Mouse (Mus musculus): ENCODE results near the gene Msrb1. TPM values are rescaled to one million over a fixed set of nuclear protein-coding genes. Genes with fewer than 3 reads are reported as not detected.

Msrb1 gene
- total RNA-seq, 2 experiments from 2014 or later, result 164 to 180 TPM

DNA sequence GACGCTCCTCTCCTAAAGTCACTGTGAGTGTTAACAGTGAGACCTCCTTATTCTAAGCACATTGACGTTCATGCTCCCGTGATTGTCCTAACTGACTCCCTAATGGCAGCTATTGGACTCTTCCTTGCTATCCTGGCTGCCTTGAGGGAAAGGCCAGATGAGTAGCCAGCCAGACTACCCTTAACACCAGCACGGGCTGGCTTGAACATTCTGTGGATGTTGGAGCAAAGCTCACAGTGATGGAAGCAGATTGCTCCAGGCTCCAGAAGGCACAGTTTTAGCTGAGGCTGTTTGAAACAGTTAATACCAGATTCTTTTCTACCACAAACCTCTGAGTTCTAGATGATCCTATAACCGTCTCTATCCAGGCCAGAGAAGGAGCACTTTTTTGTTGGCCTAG, 7.5 kb downstream of the Msrb1 start:
- DNase-seq, result no peak

DNA sequence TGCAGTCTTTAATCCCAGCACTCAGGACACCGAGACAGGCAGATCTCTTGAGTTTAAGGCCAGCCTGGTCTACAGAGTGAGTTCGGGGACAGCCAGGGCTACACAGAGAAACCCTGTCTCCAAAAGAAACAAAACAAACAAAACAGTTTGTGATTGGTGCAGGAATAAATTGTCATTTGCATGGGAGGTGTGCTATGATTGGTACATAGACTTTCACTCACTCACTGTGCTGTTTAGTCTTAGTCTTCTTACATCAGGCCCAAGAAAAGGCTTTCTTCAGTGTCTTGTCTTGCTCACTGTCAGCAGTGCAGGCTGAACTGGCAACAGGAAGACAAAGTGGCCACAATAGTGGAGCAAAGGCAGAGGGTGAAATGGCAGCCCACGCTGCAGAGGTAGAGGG, 7.9 kb downstream of the Msrb1 start:
- no peak for DNase-seq

DNA sequence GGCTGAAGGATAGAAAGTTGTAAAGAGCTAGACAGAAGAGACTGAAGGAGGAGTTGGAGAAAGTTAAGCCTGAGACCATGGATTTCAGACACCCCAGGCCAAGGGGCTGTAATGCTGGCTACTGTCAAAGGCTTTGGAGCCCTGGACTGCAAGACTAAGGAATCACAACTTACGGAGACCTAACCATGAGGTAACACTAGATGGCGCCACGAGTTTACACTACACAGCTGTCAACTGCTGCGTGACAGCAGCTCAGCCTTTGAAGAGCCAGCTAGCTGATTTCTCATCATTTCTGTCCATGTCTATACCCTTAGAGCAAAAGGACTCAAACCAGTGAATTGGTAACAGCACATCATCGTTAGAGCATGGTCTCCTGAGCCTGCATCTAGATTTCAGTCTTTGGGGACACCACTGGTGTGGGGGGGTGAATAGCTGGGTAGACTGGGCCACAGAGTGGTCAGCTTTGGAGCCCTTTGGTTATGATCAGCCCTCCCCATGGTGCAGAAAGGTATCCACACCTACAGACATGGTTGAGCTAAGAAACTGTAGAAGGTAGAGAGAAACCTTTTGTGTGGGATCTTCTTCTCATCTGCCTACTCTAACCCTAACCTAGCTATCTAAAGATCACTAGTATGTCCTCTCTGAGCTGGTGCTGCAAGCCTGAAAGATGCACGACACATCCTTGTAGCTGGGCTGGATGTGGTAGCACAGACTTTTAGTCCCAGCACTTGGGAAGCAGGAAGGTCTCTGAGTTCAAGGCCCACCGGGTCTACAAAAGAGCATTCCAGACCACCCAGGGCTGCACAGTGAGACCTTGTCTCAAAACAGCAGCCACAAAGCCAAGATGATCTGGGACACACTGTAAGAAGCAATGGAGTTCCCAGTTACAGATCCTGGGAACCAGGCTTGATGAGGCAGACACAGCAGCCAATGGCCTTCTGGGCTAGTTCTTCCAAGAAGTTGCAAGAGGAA, 9.4 kb downstream of the Msrb1 start:
- DNase-seq, result peak; percentile 63

DNA sequence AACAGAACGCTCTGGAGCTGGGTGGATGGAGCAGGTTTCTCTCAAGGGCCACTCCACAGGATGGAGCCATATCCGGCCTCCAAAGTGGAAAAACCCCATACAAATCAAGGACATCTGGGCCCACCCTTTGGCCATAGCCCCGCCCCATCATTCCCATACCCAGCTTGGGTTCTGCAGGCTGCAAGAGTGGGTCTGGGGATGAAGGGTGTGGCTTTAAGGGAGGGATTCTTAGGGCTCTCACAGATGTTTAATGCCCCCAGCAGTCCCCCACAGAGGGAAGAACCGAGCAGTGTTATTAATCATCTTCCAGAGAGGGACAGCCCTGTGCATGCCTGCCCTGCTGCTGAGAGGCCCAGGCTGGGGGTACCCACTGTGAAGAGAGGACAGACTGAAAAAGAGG, 10.5 kb downstream of the Msrb1 start:
- DNase-seq, result no peak

DNA sequence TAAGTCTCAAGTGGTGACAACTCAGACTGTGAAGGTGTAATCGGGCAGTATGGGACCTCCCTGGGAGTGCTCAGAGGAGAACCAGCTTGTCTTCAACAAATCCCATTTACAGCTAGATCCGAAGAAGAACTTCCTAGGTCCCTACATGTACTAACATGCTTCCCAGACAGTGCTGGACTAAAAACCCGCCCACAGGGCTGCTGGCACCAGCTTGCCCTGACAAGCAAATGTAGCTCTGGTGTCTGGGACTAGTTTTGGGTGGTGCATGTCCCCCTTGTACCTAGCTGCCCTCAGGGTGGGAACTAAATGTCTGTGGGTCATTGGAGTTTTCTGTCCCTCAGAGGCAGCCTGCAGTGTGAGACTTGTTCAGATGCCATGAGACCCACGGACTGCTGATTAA, 15.1 kb downstream of the Msrb1 start:
- no peak for DNase-seq

DNA sequence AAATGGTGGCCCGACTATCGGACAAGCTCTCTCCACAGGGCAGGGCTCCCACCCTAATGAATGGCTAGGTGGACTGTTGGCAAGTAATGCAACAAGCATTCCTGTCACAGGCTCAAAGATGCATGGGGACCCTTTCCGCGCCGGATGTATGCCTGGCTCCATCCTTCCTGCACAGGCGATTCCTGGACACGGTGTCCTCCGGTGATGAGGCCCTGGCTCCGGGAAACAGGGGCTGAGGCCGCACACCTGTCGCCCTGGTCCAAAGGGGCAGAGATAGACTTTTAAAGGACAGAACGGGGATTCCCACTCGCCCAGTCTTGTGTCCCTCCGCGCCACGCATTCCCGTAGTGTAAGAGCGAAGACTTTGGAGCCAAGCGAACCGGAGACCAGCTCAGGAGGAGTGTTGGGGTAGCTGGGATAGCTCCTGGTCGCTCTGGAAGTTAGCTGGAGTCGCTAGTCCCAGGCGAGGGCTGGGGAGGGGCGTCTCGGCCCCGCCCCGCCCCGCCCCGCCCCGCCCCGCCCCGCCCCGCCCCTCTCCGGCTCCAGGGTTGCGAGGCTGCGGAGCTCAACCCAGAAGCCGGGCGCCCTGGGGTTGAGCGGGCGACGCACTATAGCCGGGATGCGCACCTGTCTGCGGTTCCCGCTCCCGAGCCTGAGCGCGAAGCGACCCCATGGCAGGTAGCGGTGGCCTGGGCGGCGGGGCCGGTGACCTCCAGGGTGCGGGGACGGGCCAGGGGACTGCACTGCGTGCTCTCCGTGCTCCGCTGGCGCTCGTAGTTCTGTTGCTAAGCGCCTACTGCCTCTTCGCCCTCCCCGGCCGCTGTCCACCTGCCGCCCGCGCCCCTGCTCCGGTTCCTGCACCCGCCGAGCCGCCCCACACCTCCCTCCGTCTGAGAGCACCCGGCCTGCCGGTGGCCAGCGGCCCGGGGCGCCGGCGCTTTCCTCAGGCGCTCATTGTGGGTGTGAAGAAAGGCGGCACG, 16.3 kb downstream of the Msrb1 start, which contains the start of gene Hs3st6:
Gene Hs3st6, plus strand, starts transcription at position 574 of the 980 bp plus-strand sequence.
- DNase-seq, result no peak

DNA sequence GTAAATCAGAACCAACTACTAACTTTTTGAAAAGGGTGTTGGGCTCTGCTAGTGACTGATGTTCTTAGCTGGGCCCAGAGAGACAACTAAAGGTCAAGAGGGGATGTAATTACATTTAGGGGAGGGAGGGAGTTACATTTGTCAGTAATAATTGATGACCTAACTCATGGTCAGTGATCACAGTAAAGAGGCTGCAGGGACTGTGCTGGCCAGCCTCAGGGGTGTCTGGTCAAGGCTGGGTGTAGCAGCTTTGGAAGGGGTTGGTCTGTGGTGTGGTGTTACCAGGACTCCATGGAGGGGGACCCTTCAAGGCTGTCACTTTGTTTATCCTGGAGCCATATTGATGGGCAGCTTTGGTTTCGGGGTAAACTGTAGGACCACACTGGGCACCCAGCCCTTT, 21.0 kb downstream of the Msrb1 start:
- no peak for DNase-seq

DNA sequence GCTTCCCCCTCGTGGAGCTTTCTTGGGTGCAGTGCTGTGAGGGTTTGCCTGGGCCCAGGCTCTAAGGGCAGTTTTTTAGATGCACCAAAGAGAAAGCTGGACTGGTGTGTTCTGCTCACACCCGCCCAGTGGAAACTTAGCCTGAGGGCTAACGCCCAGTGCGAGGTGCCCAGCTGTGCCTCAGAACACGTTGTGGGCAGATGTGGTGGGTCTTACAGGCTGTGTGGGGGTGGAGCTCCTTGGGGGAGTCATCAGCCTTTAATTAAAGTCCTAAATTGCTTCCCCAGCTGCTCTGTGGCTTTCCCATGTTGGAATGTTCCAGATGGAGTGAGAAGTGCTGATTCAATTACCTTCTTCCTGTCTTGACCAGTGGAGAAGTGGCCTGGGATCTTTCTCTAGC, 24.7 kb downstream of the Msrb1 start:
- DNase-seq, result no peak

DNA sequence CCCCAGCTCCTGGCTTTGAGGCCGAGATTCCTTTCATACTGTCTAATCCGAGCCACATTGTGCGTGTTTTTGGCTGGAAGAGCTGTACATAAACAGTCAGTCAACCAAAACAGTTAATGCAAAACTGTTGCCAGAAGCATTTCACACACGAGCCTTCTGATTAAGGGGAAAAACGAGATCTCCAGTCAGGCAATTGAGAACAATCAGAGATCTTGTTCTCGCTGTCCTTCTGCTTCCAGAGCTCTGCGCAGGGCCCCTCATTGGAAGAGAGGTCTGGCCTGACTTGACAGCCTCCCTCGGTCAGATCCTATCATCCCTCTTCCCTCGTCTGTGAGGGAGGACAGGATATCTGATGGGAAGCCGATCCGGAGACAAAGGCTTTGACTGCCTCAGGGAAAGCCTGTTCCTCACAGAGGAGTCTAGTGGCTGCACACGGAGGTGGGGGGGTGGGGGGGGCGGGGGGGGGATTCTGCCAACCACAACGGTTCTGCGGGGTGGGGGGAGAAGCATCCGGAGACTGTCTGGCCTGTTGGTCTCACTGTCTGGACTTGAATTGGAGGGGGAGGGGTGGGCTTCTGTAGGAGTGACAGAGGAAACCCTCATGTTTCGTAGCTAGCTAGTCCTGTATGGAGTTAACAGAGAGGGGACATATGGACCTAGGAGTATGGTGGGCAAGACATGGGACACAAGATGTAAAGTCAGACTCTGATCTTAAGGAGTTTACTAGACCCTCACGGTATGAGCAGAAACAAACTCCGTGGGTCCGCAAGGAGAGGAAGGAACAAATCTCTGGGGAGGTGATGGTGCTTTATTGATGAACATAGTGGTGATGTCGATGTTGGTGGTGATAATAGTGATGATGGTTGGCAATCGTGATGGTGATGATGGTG, 28.8 kb downstream of the Msrb1 start:
- no peak for DNase-seq

DNA sequence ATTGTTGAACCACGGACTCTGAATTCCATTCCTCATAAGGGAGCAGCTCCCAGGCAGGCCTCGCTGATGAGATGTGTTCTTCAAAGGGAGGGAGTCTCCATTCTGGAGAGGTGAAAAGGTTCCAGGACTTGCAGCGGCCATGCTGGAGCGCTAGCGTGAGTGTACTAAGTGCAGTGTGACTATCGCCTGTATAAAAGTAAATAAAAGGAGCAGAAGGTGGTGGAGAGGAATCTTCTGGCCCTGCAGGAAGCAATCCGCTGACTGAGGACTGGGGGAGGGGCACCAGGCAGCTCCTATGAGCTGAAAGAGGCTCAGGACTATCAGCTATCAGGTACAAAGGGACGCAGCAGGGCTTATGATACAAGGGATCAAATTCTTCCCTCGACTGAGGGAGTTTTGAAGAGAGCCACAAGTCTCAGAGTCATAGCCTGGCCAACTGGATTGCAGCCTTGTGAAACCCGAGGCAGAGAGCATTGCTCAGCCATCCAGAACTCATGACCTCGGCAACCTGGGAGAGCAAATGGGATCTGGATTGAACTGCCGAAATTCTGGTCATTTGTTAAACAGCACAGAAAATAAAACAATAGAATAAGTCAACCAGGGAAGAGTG, 29.9 kb downstream of the Msrb1 start:
- DNase-seq, result no peak

DNA sequence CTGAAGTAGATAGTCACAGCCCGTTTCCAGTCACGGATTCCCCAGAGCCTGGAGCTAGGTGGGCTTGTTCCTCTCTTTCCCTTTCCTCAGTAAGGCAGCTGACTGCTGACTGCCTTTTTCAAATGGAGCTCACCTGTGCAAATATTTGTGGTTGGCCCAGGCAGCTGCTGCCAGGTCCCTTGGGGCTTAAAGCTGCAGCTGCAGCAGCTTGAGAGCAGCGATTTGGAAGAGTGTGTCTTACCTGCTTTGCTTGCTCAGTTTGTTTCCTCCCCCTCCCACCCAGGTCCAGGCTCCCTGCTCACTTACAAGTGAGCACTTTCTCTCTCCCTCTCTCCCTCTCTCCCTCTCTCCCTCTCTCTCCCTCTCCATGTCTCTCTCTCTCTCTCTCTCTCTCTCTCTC, 32.7 kb downstream of the Msrb1 start:
- no peak for DNase-seq

DNA sequence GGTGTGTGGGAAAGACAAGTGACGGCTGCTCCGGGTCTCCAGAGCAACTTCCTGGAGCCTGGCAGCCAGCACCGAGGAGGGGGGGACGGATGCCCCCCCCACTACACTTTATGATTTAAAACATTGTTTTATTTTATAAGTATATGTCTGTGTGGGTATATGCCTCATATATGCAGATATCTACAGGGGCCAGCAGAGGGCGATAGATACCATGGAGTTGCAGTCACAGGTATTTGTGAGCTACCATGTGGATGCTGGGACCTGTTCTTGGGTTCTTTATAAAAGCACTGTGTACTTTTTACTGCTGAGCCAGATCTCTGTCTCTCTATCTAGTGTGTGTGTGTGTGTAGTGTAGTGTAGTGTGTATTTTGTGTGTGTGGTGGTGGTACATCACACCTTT, 36.8 kb downstream of the Msrb1 start:
- no peak for DNase-seq

DNA sequence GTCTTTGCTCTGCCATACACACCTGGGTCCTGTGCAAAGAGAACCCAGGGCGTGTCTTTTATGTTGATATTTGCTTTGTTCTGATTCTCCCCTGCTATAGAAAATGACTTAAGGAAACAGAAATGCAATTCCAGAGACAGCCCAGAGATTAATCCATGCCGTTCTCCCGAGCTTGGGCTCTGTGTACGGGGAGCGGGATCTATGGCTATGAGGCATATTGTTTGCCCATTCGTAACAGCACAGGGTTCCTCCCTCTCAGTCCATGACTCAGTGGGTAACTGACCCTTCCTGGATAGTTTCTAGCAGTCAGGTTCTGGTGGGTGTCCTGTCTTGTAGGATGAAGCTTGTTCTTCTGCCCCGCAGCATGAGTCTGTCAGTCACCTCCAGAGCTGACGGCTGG, 38.7 kb downstream of the Msrb1 start:
- DNase-seq, result no peak

DNA sequence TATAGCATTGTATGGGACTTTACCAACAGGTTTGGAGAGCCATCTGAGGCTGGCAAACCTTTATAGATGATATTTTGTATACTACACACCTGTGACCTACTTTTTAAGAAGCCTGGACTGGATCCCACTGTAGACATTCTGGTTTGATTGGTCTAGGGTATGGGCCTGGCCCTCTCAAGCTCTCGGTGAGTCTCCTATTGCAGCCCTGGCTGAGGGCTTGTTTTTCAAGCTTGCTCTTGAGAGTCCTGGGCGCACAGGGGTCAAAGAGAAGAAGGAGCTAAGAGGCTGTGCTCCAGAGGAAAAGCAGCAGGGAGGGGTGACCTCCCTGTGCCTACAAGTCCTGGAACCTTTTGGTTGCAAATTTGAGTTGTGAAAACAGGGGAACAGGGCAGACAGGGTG, 40.6 kb downstream of the Msrb1 start:
- no peak for DNase-seq

DNA sequence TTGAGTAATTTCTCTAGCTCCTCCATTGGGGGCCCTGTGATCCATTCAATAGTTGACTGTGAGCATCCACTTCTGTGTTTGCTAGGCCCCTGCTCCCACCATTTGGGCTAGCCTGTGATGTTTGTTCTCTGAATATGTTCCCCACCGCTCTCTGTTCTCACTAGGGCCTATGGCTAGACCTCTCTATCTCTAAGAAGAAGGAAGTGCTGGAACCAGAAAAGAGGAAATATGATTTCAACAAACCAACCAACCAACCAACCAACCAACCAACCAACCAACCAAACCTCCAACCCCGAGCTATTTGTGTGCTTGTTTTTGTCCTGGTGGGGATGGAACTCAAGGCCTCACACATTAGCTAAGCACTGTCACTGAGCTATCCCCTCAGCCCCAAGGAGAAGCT, 44.4 kb downstream of the Msrb1 start:
- DNase-seq, result no peak

DNA sequence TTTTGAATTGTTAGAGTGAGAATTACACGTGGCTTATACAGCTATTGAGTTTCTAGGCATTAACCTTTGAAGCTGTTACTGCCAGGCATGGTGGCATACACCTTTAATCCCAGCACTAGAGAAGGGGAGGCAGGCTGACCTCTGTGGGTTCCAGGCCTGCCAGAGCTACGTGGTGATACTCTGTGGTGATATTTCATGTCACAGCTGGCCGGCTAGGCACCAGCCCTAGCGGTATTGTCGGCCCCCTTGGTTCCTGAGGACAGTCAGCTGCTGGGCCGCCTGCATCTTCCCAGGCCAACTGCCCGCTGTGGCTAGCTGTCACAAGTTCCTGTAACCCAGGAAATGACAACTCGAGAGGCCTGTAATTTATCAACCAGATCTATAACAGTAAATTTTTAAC, 55.7 kb downstream of the Msrb1 start:
- no peak for DNase-seq

Other genes starting within 250 kb of the Msrb1 start
- under 1 TPM; 0.10 to 0.11 TPM for gene Caskin1, start 248.0 kb upstream of the Msrb1 start, total RNA-seq (2021)
- gene Traf7, start 208.7 kb upstream of the Msrb1 start, total RNA-seq (2021), result 10 to 100 TPM; 33.2 to 36.7 TPM
- under 1 TPM in 1 of 2 experiments, not detected in 1; 0.23 TPM for gene Rab26, start 202.4 kb upstream of the Msrb1 start, total RNA-seq (2021)
- gene Pkd1, start 186.8 kb upstream of the Msrb1 start, total RNA-seq (2021), result 10 to 100 TPM; 20.2 to 21.1 TPM
- gene Tsc2, start 104.0 kb upstream of the Msrb1 start, total RNA-seq (2021), result 10 to 100 TPM; 65.8 to 67.8 TPM
- 1 to 10 TPM; 2.6 to 4.2 TPM for gene Nthl1, start 104.0 kb upstream of the Msrb1 start, total RNA-seq (2021)
- gene Slc9a3r2, start 86.3 kb upstream of the Msrb1 start, total RNA-seq (2021), result 10 to 100 TPM; 36.6 to 41.8 TPM
- not detected for gene Npw, start 78.2 kb upstream of the Msrb1 start, total RNA-seq (2021)
- gene Zfp598, start 67.0 kb upstream of the Msrb1 start, total RNA-seq (2021), result 10 to 100 TPM; 17.7 to 20.2 TPM
- gene Syngr3, start 46.7 kb upstream of the Msrb1 start, total RNA-seq (2021), result not detected
- gene Gfer, start 40.5 kb upstream of the Msrb1 start, total RNA-seq (2021), result 10 to 100 TPM; 24.1 to 30.1 TPM
- gene Noxo1, start 40.4 kb upstream of the Msrb1 start, total RNA-seq (2021), result under 1 TPM; 0.59 to 0.61 TPM
- gene Tbl3, start 29.0 kb upstream of the Msrb1 start, total RNA-seq (2021), result 10 to 100 TPM; 14.7 to 15.6 TPM
- gene Rnf151, start 18.6 kb upstream of the Msrb1 start, total RNA-seq (2021), result not detected
- gene Rps2, start 18.5 kb upstream of the Msrb1 start, total RNA-seq (2021), result 100 to 1,000 TPM; 564 to 585 TPM
- gene Ndufb10, start 12.2 kb upstream of the Msrb1 start, total RNA-seq (2021), result 100 to 1,000 TPM; 493 to 532 TPM
- gene Rpl3l, start 8.8 kb upstream of the Msrb1 start, total RNA-seq (2021), result 100 to 1,000 TPM; 723 to 775 TPM
- not detected for gene Hs3st6, start 16.3 kb downstream of the Msrb1 start, total RNA-seq (2021)
- not detected for gene Meiob, start 67.6 kb downstream of the Msrb1 start, total RNA-seq (2021)
- 10 to 100 TPM; 73.3 to 77.5 TPM for gene Hagh, start 103.5 kb downstream of the Msrb1 start, total RNA-seq (2021)
- 10 to 100 TPM; 38.1 to 44.5 TPM for gene Fahd1, start 113.7 kb downstream of the Msrb1 start, total RNA-seq (2021)
- gene Igfals, start 129.4 kb downstream of the Msrb1 start, total RNA-seq (2021), result 1 to 10 TPM; 3.8 to 4.4 TPM
- 10 to 100 TPM; 10.2 to 13.1 TPM for gene Nubp2, start 149.7 kb downstream of the Msrb1 start, total RNA-seq (2021)
- gene Spsb3, start 150.0 kb downstream of the Msrb1 start, total RNA-seq (2021), result 10 to 100 TPM; 27.8 to 31.5 TPM
- gene Eme2, start 158.4 kb downstream of the Msrb1 start, total RNA-seq (2021), result 10 to 100 TPM in 1 of 2 experiments, 1 to 10 TPM in 1; 8.8 to 10.4 TPM
- 100 to 1,000 TPM in 1 of 2 experiments, 10 to 100 TPM in 1; 85.9 to 105 TPM for gene Mrps34, start 158.5 kb downstream of the Msrb1 start, total RNA-seq (2021)
- 1 to 10 TPM; 7.7 to 9.8 TPM for gene Nme3, start 159.9 kb downstream of the Msrb1 start, total RNA-seq (2021)
- gene Mapk8ip3, start 200.3 kb downstream of the Msrb1 start, total RNA-seq (2021), result 10 to 100 TPM; 19.5 TPM
- gene Jpt2, start 224.0 kb downstream of the Msrb1 start, total RNA-seq (2021), result 1 to 10 TPM; 5.5 to 8.6 TPM

All from gastrocnemius, postnatal 25 days (tissue).